Mouse (Mus musculus) lung, postnatal 36 days (tissue): ENCODE measurements around the gene Tmem199.
A peak's percentile ranks its signal among the peaks of the same experiment; 100 is the strongest.

Experiments
- DNase-seq: peaks from one replicate; pipeline ENCODE4 v3.0.0; 2022; ENCODE audit warnings: mixed read lengths

The Tmem199 gene

DNA sequence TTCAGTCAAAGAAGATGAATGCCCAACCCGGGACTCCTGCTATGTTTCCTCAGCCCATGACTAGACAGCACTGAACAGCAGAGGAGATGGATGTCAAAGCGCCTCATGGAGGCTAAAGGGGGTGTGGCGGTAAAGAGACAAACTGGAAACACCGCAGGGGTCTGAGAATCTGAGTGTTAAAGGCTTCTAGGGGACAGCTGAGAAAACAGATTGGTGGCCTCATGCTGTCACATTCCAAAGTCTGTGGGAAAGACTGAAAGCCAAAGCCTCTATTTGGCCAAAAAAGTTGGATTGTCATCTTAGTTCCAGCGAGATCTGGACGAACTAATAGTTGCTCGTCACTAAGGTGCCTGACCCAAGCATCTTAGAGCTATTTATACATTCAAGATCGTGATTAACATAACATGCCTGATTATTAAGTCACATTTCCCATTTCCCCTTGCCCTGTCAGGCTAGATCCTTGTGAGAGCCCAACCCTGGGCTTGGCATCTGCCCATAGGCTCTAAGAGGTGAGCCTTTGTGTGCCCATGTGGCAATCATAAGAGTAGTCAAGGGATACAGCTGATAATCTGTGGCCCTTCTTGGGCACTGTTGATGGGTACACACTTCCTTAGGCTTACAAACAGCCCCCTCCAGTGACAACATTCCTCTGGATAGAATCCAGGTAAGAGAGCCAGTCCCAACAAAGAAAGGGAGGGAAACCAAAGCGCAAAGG lies 11.4 kb upstream of the Tmem199 start:
- DNase-seq, result peak; percentile 81

DNA sequence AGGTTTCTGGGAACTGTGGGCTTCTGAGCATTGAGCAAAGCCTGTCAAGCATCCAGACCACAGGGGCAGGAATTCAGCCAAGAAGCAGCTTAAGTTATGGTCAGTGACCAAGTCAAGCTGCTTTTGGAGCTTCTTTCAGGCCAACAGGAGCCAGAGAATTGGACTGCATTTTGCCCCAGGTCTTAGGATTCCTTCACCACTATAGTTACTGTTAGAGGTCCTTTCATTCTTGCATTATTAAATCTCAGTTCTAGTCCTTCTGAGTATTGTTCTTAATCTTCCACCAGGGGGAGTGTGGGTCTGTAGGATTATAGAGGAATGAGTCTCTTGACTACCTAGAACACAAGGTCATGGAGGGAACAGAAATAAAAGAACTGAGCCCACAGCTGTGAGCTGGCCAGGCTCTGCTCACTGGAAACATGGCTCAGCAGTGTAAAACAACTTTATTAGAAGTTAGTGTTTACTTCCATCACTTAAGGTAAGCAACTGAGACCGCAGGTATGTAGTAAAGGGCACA lies 10.6 kb upstream of the Tmem199 start:
- DNase-seq, result peak; percentile 63

DNA sequence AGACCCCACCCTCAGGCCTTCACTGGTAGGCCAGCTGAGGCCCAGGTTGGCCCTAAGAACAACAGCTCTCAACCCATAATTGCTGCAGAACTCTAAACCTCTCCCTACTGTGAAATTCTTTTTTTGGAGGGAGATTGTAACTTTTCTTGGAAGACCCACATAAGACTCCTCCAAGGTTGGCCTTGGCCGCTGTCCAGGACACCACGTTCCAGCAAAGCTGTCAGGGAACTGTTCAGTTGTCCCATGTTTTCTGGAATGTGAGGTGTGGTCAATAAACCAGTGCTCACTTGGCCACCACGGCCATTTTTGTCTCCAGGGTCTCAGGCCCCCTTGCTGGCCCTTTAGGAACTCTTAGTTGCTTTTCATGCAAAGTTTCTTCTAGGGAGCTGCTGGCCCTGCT lies 9.9 kb upstream of the Tmem199 start:
- DNase-seq, result no peak

DNA sequence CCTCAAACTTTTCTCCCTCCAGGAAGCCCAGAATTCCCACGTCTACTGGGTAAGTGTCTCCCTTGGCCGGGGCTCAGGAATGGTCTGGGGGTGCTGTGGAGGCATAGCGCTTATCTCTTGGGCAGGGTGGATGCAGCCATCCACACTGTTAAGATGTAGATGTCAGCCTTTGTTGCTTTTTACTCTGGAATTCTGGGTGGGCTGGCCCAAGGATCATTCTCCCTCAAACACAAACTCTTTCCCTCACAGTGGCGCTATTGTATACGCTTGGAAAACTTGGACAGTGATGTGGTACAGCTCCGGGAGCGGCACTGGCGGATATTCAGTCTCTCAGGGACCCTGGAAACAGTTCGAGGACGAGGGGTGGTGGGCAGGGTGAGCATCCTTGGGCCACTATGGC lies 7.0 kb upstream of the Tmem199 start:
- no peak for DNase-seq

DNA sequence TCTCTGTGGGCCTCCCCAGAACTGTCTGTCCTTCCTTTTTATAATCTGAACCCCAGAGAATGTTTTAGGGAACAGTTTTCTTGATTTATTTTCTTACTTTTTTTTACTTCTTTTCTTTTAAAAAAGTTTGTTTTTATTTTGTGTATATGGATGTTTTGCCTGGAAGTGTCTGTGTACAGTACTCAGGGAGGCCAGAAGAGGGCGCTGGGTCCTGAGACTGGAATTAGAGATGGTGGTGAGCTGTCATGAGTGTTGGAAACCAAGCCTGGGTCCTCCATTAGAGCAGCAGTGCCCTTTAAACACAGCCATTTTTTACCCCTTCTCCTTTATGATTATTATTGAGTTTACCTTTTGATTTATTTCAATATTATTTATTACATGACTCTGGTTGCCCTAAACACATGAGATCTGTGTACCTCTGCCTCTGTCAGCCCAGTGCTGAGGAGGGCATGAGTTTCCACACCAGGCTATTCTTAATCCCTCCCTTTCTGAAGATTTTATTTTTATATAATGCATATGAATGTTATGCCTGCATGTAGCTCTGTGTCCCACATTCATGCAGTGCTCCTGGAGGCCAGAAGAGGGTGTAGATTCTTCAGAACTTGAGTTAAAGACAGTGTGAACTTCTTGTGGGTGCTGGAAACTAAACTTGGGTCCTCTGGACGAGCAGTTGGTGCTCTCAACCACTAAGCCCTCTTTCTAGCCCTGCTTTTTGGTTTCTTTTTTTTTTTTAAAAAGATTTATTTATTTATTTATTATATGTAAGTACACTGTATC lies 3.8 kb upstream of the Tmem199 start:
- no peak for DNase-seq

DNA sequence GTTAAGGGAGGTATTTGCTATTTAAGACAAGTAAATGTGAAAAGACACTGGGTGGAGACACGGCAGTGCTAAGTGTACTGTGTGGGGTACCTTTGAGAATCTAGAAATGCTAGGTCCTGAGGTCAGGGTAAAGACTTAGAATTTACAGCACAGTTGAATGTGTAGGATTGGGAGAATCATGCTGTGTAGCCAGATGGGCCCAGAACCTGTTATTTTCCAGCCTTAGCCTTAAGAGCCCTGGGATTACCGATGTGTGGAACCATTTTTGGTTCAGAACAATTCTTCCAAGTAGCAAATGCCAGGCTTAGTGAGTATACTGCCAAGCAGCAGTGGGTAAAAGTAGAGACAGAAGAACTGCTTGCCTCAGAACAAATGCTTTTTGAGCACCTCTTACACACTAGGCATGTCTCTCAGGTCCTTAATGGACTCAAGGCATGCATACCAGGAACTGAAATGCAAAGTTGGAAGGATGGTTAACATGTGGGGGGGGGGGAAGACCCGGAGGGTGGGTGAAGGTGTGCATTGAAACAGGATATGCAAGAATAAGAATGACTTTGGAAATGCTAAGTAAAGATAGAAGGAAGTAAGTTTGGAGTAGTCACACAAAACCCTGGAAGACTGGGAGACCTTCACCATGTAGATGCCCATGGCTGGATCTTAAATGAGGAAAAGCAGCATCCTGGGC lies 1.3 kb upstream of the Tmem199 start:
- no peak for DNase-seq

DNA sequence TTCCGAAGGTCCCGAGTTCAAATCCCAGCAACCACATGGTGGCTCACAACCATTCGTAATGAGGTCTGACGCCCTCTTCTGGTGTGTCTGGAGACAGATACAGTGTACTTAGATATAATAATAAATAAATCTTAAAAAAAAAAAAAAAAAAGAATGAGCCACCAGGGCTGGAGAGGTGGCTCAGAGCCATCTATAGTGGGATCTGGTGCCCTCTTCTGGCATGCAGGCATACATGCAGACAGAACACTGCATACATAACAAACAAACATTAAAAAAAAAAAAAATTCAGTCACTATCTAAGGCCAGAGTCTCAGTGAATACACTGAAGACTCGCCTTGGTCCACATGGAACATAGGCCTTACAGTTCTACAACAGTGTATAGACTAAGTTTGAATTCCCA lies 2.8 kb downstream of the Tmem199 start:
- no peak for DNase-seq

DNA sequence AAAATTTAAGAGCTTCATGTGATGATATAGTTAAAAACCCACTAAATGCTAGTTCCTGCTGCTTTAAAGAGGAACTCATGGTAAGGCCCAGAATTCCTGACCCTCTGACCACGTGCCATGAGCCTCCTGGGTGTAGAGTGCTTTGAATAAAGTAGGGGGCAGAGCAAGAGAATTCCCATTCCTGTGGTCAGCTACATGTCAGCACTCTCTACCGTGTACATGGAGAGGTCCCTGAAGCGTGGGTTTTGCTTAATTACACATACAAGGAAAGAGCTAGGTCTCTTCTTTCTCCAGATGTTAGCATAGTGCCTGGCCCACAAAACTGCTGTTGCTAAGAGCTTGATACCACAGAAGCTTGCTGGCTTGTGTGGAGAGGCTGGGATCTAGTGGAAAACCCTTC lies 6.5 kb downstream of the Tmem199 start:
- DNase-seq, result no peak

DNA sequence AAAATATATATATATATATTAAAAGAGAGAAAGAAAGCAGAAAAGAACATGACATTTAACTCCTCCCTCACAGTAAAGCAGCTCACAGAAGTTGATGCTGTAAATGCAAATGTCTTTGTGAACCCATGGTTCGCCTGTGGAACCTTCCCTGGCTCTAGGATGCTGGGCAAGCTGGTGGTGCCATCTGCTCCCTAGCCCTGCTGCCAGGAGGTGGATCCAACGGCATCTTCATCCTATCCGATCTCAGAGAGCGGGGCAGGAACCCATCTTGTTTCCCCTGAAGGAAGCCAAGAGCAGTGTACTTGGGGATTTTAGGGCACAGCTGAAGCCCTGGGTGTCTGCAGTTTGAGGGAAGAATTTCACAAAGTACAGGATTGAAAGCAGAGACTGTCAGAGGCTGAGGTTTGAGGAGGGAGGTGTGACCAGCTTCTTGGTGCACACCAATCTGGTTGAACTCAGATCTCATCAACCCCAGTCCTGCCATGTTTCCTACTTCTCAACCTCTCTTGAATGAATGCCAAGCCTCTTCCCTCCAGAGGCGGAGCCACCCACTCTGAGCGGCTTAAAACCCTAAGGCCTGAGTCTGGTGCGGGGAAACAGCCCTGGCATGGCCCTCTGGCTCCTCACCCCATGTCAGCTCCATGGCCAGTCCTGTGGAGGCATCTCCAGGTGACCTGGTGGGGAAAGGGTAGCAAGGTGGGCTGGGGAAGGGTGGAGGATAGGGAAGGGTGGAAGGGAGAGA lies 8.9 kb downstream of the Tmem199 start, which contains the start of gene Sebox:
Sebox (plus strand) TSS at position 539 of the 742 bp plus-strand sequence.
- no peak for DNase-seq

DNA sequence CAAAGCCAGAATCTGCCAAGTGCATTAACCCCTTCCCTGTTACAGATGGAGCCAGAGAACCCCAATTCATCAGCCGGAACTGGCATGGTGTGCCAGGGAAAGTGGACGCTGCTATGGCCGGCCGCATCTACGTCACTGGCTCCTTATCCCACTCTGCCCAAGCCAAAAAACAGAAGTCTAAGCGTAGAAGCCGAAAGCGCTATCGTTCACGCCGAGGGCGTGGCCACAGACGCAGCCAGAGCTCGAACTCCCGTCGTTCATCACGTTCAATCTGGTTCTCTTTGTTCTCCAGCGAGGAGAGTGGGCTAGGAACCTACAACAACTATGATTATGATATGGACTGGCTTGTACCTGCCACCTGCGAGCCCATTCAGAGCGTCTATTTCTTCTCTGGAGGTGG lies 10.4 kb downstream of the Tmem199 start:
- no peak for DNase-seq

DNA sequence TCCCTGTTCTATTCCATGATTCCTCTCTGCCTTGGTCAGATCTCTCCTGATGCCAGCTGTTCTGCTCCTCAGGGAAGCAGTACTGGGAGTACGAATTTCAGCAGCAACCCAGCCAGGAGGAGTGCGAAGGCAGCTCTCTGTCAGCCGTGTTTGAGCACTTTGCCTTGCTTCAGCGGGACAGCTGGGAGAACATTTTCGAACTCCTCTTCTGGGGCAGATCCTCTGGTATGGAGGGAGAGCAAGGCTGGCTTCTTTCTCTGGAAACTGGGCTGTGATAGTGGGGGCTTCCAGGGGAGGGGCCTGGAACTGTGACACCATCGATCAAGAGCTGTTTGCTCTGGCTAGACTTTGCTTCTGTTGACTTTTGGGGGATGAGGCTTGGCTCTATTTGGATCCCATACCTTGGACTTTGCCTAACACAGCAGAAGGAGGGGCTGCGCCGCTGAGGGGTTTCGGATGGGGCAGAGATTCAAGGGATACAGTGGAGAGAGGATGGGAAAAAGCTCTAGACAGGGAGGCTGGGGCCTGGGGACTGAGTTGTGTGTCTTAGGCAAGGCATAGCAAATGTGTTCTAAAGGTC lies 11.3 kb downstream of the Tmem199 start:
- no peak for DNase-seq

DNA sequence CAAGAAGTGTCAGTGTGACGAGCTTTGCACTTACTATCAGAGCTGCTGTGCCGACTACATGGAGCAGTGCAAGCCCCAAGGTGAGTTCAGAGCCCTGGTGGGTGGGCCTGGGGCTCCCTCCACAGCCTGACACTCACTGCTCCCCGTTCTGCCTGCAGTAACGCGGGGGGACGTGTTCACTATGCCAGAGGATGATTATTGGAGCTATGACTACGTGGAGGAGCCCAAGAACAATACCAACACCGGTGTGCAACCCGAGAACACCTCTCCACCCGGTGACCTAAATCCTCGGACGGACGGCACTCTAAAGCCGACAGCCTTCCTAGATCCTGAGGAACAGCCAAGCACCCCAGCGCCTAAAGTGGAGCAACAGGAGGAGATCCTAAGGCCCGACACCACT lies 12.4 kb downstream of the Tmem199 start:
- DNase-seq, result no peak

DNA sequence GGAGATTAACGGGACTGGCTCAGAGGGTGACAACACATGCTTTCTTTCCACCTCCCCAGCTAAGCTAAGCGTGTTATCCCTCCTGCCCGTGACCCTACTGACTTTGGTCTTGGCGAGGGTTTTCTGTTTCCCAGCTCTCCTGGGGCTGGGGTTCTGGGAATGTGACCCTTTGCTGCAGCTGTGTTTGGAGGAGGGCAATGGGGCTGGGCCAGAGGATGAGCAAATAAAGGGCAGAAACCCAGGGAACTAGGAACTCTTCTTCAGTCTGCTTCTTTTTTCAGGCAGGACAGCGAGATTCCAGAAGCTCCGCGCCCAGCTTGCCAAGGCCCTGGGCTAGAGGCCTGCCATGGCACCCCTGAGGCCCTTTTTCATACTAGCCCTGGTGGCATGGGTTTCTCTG lies 13.0 kb downstream of the Tmem199 start, which contains the start of gene Vtn:
Vtn (plus strand) TSS at position 88 of the 400 bp plus-strand sequence.
- DNase-seq, result no peak

DNA sequence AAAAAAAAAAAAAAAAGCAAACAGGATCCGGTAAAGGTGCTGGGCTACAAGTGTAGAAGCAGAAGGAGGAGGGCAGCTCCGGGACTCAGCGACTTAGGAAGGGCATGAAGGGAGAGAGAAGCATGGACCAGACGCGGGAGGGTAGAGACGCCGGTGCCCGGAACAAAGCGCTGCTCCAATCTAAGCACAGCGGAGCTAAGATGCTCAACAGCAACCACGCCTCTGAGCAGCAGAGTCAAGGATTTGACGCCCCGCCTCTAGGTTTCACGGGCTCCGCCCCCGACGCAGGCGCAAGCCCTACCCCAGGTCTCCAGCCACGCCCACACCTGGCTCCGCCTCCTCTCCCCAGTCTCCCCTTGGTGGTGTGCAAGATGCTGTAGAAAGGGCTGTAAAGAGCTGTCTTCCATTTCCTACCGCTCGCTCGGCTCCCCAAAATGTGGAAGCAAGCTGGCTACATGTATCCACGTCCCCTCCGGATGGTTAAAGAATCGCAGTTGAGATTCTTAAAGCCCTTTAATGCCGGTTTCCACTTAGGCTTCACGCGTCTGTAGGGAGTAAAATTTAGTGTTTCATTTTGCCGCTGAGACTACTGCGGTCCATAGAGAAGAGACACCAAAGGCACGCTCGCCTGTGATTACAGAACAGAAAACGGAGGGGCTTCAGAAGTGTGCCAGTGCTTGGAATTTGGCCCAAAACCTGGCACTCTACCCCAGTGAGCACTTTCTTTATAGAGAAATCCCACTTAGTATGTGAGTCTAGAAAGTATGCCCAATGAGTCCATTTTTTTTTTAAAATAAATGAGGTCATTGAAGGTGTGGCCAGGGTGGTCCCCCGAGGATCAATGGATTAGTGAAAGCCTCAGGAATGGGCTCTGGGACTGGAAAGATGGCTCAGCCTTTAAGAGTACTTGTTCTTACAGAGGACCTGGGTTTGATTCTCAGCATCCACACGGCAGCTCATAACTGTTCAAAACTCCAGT lies 14.1 kb downstream of the Tmem199 start, which contains the start of gene Sarm1:
Sarm1 (minus strand) TSS at position 211 of the 979 bp plus-strand sequence.
- DNase-seq, result peak; percentile 96

DNA sequence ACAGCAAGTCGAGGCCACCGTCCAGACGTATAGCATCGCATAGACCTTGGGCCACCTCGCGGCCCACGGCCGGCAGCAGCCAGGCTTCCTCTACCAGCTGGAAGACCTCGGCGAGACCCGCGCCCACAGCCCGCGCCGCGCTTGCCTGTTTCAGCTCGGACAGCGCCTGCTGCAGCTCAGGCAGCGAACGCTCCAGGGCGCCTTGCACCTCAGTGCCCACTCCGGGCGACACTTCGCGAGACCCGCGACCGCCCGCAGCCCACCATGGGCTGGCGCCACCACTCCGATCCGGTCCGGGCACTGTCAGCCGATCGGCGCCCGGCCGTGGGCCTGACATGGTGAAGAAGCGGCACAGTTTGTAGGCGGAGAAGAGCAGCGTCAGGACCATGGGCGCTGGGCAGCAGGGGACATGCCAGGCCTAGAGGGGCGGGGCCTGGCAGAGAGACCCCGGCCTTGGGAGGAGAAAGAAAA lies 14.9 kb downstream of the Tmem199 start:
- DNase-seq, result no peak

DNA sequence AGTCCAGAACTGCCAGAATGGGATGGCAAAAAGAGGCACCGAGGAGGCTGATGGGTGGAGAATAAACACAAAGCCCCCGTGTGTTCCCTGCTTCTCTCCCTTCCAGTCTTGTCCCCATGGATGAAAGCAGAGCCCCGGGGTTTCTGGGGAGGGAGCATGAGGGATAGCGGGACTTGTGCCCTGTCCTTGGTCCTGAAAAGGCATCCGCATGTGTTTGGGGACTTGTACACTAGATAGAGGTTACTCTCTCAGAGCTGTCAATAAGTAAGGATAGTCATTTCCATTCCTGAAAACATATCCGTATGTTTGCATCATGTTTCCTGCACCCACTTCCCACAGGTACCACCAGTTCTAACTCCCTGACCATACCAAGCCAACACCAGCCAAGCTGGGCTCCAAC lies 16.1 kb downstream of the Tmem199 start:
- peak; percentile 26 for DNase-seq

DNA sequence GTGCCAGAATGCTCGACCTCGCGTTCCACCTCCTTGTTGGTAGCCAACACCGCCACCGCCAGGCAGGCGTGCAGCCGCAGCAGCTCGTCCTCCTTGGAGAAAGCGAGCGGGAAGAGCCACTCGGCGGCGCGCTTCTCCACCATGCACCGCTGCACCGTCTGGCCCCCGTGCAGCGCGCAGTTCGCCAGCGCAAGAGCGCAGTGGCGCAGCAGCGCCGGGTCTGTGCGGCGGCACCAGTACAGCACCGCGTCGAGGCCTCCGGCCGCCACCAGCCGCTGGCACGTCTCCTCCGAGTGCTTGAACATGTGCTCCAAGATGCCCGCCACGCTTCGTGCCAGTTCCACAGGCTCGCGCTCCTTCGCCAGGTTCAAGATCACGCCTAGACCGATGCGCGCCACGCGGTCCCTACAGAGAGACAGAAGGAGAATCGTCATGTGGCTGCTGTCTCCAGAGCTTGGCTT lies 21.2 kb downstream of the Tmem199 start:
- no peak for DNase-seq

DNA sequence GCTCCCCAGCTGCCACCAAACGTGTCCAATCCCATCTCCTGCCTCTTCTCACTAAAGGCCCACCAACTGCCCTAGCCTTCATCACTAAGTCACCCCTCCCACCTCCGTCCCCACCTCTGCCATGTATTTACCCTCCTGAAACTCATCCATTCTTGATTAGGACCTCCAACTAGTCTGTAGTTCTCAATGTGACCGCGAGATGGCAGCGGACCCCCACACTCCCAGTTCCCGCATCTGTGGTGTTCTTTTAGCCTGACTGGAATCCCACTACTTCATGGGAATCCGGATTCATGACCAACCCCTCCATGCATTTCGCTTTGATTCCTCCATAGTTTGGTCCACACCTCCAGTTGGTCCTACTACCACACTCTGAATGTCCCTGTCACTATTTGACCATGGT lies 23.8 kb downstream of the Tmem199 start:
- DNase-seq, result peak; percentile 83

DNA sequence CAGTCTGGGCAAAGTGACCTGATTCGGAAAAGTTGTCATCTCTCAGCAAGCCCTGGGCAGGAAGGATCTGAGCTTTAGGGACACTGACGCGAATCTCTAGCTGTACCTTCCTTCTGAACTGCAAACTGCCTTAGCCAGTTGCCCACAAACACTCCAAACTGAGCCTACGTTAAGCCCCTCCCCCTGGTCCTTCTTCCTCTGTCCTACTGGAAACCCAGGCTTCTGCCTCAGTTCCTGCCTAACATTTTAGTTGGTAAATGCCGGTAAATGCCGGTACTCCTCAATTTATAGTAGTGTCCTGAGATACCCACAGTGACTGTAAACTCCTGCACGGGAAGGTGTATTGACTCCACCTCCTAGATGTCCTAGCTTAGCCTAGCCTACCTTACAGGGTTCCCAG lies 28.3 kb downstream of the Tmem199 start:
- DNase-seq, result no peak

DNA sequence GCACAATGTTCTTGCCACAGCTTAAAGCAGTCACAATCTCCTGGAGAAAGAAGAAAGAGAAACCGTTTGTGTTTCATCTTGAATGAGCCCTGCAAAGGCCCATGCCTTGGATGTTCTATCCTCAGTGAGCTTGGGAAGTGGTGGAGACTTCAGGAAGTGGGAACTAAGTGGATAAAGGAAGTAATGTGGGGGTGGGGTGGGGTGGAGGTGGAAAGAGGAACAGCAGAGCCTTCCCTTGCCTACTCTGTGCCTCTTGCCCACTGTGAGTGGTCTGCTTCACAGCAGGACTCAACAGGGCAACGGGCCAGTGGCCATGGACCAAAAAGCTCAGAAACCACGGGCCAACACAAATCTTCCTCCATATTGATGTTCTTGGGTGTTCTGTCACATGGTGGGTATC lies 36.7 kb downstream of the Tmem199 start:
- no peak for DNase-seq
